ENCODE assay signal across 15 mouse cellular contexts in genomic region chr4:53204482-53204881, GRCm38 (mm10).
"Had no signal": no experiment of that assay in that cellular context is flagged by ENCODE, and none has a peak within 500 bp of the region (broad histone marks: within the 10 kb centered on the region; RNA-seq: fewer than 3 reads in every experiment).

No protein-coding gene starts in this region.

- H3K4me2 ChIP-seq: limb, embryonic 12.5 days; limb, embryonic 15.5 days; lung, embryonic 15.5 days; midbrain, embryonic 11.5 days had no signal

- H3K9me3 ChIP-seq: limb, embryonic 12.5 days; limb, embryonic 15.5 days; lung, embryonic 15.5 days had no signal

- H3K27me3 ChIP-seq: limb, embryonic 12.5 days; limb, embryonic 15.5 days; lung, embryonic 15.5 days had no signal

- H3K4me1 ChIP-seq: limb, embryonic 12.5 days; limb, embryonic 15.5 days; lung, embryonic 15.5 days; megakaryocyte, embryonic 14.5 days had no signal

- H3K9ac ChIP-seq: limb, embryonic 12.5 days; limb, embryonic 15.5 days; liver, embryonic 14.5 days; lung, embryonic 15.5 days had no signal

- H3K27ac ChIP-seq: kidney, postnatal 0 days; limb, embryonic 12.5 days; limb, embryonic 15.5 days; liver, embryonic 14.5 days; lung, embryonic 15.5 days had no signal

- H3K36me3 ChIP-seq: limb, embryonic 12.5 days; limb, embryonic 15.5 days; lung, embryonic 15.5 days had no signal

- H3K4me3 ChIP-seq: limb, embryonic 12.5 days; limb, embryonic 15.5 days; lung, embryonic 15.5 days; megakaryocyte, embryonic 14.5 days had no signal

- DNase-seq: kidney, postnatal 25 days; left cerebral cortex, postnatal 4 days; lung, adult 18-20 months; lung, postnatal 10 days; lung, postnatal 36 days; midbrain, embryonic 14.5 days; thymus, adult 18-20 months; thymus, postnatal 36 days had no signal
